ENCODE assay signal across 8 mouse cellular contexts in genomic region chr2:73385172-73385571, GRCm38 (mm10). TPM values are rescaled to one million over a fixed set of nuclear protein-coding genes. Genes with fewer than 3 reads are reported as not detected.
DNase-seq lines count a peak whose midpoint lies in the region; ATAC-seq and TF ChIP-seq lines count a peak whose summit lies in the region.
"Had no signal": no experiment of that assay in that cellular context is flagged by ENCODE, and none has a peak within 500 bp of the region (broad histone marks: within the 10 kb centered on the region; RNA-seq: fewer than 3 reads in every experiment).

No protein-coding gene starts in this region.

- ATAC-seq in hindbrain, embryonic 14.5 days (ENCODE audit: low FRiP score) = no peak
- no peak for ATAC-seq in midbrain, embryonic 16.5 days

- peaks cover 18% of the 10 kb centered on the region for H3K27me3 ChIP-seq in embryonic facial prominence, embryonic 10.5 days (replicated peaks; ENCODE audit: low read depth, poor library complexity, severe bottlenecking)
- no peaks in the 10 kb centered on the region for H3K27me3 ChIP-seq in hindbrain, embryonic 14.5 days (ENCODE audit: control insufficient read depth, insufficient read depth, low read length)
- no peaks in the 10 kb centered on the region for H3K27me3 ChIP-seq in midbrain, embryonic 16.5 days (ENCODE audit: control insufficient read depth, insufficient read depth, low read depth, low read length)

- peak overlapping the region; percentile 74 for H3K4me2 ChIP-seq in hindbrain, embryonic 14.5 days (replicated peaks)
- peak overlapping the region; percentile 91 for H3K4me2 ChIP-seq in midbrain, embryonic 16.5 days (ENCODE audit: low read length)

- peaks cover 6% of the 10 kb centered on the region for H3K4me1 ChIP-seq in embryonic facial prominence, embryonic 10.5 days
- H3K4me1 ChIP-seq in hindbrain, embryonic 14.5 days (replicated peaks; ENCODE audit: control insufficient read depth, insufficient read depth, low read length) = peaks cover 5% of the 10 kb centered on the region; the same call in 1 of the 2 replicates
- peaks cover 9% of the 10 kb centered on the region for H3K4me1 ChIP-seq in midbrain, embryonic 16.5 days (ENCODE audit: control insufficient read depth, insufficient read depth, low read length)

- WGBS in embryonic facial prominence, embryonic 10.5 days = 83% methylated on average over 4 of the region's 4 CpGs
- WGBS in hindbrain, embryonic 14.5 days = 88% methylated on average over 4 of the region's 4 CpGs
- WGBS in midbrain, embryonic 16.5 days = 88% methylated on average over 4 of the region's 4 CpGs

- no peak overlapping the region for H3K9ac ChIP-seq in hindbrain, embryonic 14.5 days
- H3K9ac ChIP-seq in midbrain, embryonic 16.5 days (ENCODE audit: low read depth, low read length) = peak overlapping the region; percentile 85; the same call in 1 of the 2 replicates

- H3K4me3 ChIP-seq in left cerebral cortex, adult 2 months = peak overlapping the region; percentile 68
- peak overlapping the region; percentile 76; the same call in 1 of the 2 replicates for H3K4me3 ChIP-seq in embryonic facial prominence, embryonic 10.5 days
- H3K4me3 ChIP-seq in hindbrain, embryonic 14.5 days (replicated peaks; ENCODE audit: low read length) = peak overlapping the region; percentile 69; the same call in 1 of the 2 replicates
- H3K4me3 ChIP-seq in midbrain, embryonic 16.5 days (ENCODE audit: low read depth, low read length) = peak overlapping the region; percentile 78

- intact Hi-C loops in left cerebral cortex, adult 2 months (cut with DNase I) = no loop called here
- intact Hi-C loops in left cerebral cortex, postnatal 14 days (cut with DNase I) = loop anchor here (5.0 kb wide), 1 partner anchor 73 kb away; the partner anchor contains the start of genes Cir1 and Scrn3
- intact Hi-C loops in left cerebral cortex, postnatal 4 days (cut with DNase I) = no loop called here

- no peaks in the 10 kb centered on the region for H3K9me3 ChIP-seq in embryonic facial prominence, embryonic 10.5 days
- H3K9me3 ChIP-seq in hindbrain, embryonic 14.5 days (ENCODE audit: control insufficient read depth, low read length) = no peaks in the 10 kb centered on the region
- no peaks in the 10 kb centered on the region for H3K9me3 ChIP-seq in midbrain, embryonic 16.5 days (replicated peaks; ENCODE audit: control insufficient read depth, low read length, poor library complexity, severe bottlenecking)

- no peak overlapping the region; the same call in 1 of the 2 replicates for H3K27ac ChIP-seq in left cerebral cortex, adult 2 months
- no peak overlapping the region for H3K27ac ChIP-seq in embryonic facial prominence, embryonic 10.5 days (replicated peaks)
- H3K27ac ChIP-seq in hindbrain, embryonic 14.5 days = no peak overlapping the region
- H3K27ac ChIP-seq in midbrain, embryonic 16.5 days (ENCODE audit: low read length) = no peak overlapping the region

- TF ChIP-seq CTCF in left cerebral cortex, adult 2 months (IDR thresholded peaks at IDR 0.05) = no peak

- H3K36me3 ChIP-seq in embryonic facial prominence, embryonic 10.5 days (replicated peaks) = no peaks in the 10 kb centered on the region
- 0 out of 2 replicates have a peak, but pooled peaks cover 4% of the 10 kb centered on the region for H3K36me3 ChIP-seq in hindbrain, embryonic 14.5 days (replicated peaks; ENCODE audit: control insufficient read depth, insufficient read depth)
- H3K36me3 ChIP-seq in midbrain, embryonic 16.5 days (ENCODE audit: control insufficient read depth, insufficient read depth, low read length) = peaks cover 2% of the 10 kb centered on the region; the same call in 1 of the 2 replicates

- DNase-seq in left cerebral cortex, adult 2 months (ENCODE audit: extremely low spot score in 1 of 2, low spot score in 2 of 2) = no peak
- no peak for DNase-seq in left cerebral cortex, postnatal 14 days (ENCODE audit: low spot score in 2 of 2)
- DNase-seq in embryonic facial prominence, embryonic 10.5 days (ENCODE audit: low spot score) = no peak
- DNase-seq in hindbrain, embryonic 14.5 days (ENCODE audit: low spot score) = no peak
- DNase-seq in kidney, postnatal 36 days = no peak
- no peak for DNase-seq in left cerebral cortex, postnatal 4 days
- DNase-seq: thymus, postnatal 36 days had no signal

RNA-seq across cellular contexts. Expression of gene Gpr155, which starts 1.2 kb away (rescaled TPM):
- total RNA-seq in left cerebral cortex, adult 2 months (2021) = 10 to 100 TPM; 32.1 to 32.9 TPM
- 10 to 100 TPM; 31.3 to 37.2 TPM for total RNA-seq in left cerebral cortex, postnatal 14 days (2021)
- polyA plus RNA-seq in embryonic facial prominence, embryonic 10.5 days (2016; fragmentation: Nextera tagmentation; extraction: Ambion mirVana) = 2.8 and 4.3 TPM in 2 replicates
- 15.2 and 17.9 TPM in 2 replicates for polyA plus RNA-seq in hindbrain, embryonic 14.5 days (2014; fragmentation: Nextera tagmentation; extraction: Ambion mirVana)
- 13.7 and 15.0 TPM in 2 replicates for polyA plus RNA-seq in midbrain, embryonic 16.5 days (2015; fragmentation: Nextera tagmentation; extraction: Ambion mirVana)
- total RNA-seq in left cerebral cortex, postnatal 4 days (2021) = 10 to 100 TPM; 22.9 to 23.6 TPM
